Mouse (Mus musculus): ENCODE measurements around the gene Cyp2d11.
"Not testable (repeated sequence)": the region's sequence is repeated elsewhere in the genome, so short reads cannot be mapped to it uniquely, and the experiment has no call there.

The Cyp2d11 gene

DNA sequence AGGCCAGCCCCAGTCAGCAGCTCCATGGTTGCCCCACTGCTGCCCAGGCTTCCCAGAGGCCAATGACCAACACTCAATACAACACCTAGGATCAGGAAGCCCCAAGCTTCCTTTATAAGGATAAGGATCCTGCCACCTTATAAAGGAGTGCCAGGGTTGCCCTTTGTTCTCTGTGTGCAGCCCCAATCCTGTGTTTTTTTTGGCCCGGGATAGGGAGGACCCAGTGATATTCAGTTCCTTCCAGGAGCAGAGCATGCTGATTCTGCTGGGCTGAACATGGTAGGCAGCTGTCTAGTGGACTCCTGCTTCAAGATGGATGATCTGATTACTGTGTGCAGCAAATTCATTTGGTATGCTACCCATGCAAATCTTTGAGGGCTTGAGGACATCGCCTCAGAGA is at the start of gene Cyp2d11:
Gene Cyp2d11 (minus strand): TSS at position 101 of the 400 bp plus-strand sequence.
- DNase-seq (ENCODE audit: low spot score in 2 of 2) = not testable (repeated sequence)

DNA sequence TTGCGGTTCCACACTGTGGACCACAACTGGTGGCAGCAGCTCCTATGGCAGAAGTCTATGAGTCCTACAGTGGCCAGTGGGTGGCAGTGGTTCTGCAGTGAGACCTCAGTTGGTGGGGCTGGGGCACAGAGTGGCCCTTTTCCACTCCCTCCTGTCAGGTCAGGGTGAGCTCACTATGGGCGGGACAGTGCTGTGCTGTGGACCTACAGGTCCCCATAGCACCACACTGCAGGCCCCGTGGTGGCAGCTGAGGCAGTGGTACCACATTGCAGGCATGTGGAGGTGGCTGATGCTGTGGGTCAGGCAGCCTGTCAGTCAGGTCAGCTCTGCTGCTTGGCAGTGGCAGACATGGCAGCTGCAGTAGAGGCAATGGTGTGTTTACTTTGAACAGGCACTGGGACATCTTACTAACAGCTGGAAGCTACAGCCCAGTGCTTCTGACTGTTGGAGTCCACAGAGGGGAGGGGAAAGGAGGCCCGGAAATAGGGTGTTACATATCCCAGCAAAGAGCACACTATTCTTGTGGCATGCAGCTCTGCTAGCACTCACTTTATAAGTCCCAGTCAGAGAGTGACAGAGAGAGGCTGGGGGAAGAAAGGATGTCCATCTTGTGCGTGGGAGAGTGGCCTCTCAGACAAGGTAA is 44.3 kb upstream of the Cyp2d11 start:
- no peak for DNase-seq (ENCODE audit: low spot score in 2 of 2)

DNA sequence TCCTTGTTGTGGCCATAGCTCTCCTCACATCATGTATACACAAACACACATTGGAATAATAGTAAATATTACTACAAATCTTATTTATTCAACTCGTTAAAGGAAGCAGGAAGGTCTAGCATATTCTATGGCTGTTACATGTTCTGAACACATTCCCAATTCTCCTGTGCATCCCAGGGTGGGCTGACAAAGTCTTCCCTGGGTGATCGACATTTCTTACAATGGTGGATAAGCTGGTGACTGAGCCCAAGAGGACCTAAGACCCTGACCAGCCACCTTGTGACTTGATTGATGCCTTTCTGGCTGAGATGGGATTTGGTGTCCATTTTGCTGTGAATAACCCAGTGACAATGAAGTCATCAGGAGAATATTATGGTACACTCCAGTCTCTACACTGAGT is 41.8 kb upstream of the Cyp2d11 start:
- no peak for DNase-seq (ENCODE audit: low spot score in 2 of 2)

DNA sequence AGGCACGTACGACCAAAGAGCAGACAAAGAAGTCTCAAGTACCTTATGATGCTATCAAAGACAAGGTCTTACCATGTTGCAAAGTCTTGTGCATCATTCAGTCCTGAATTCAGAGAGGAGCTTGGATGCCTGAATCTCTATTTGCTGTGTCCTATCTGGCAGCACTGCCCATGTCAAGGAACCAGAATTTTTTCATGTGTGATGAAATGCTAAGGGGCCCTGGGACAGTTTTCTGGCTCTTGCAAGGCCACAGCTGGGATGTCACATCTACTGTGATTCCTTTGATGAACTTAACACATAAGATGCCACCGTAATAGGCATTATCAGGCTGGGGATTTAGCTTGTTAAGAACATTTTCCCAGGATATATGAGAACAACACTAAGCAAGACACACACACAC is 41.2 kb upstream of the Cyp2d11 start:
- DNase-seq (ENCODE audit: low spot score in 2 of 2) = no peak

DNA sequence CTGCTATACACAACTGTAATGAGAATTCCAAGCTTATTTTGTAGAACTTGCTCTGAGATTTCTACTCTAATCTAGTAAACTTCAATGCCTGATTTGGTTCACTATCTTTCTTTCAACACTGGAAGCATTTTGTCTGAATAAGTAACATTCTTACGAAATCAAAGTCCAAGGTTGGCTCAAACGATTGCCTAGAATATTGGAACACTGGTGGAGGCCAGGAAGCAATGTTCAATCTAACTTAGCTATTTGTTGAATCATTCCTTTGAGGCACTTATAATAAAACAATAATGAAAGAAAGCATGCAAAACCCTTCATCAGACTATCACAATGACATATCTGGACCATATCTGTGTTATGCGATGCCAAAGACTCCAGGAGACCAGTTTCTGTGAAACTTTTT is 40.7 kb upstream of the Cyp2d11 start:
- no peak for DNase-seq (ENCODE audit: low spot score in 2 of 2)

DNA sequence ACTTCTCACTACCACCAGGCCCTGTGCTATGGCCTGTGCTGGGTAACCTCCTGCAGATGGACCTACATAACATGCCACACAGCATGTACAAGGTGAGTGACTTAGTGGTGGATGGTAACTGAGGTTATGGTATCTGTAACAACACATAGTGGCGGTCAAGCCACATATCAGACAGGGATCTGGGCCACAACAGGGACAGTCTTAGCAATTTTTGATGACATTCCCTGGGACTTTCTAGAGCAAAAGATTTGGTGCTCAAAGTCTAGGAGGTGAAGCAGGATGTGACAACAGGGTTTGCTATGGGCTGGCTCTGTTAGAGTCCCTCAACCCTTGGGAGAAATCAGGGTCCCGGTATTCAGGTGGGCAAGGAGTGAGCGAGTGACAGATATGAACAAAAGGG is 39.8 kb upstream of the Cyp2d11 start:
- DNase-seq (ENCODE audit: low spot score in 2 of 2) = no peak

DNA sequence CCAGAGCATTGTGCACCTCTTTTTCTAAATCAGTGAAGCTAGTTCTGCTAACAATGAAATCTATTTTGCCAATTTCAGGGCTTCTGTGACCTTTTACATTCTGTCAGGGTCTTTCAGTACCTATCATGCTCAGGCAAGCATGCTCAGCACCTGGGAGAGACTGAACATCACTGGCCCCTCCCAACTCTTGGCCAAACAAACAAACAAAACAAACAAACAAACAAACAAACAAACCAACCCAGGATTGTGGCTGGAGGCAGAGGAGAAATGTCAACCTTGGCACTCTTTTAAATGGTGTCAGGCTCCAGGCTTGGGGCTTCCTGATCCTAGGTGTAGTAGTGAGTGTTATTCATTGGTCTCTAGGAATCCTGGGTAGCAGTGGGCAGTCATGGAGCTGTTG is 39.3 kb upstream of the Cyp2d11 start, which contains the start of gene Cyp2d9:
Gene Cyp2d9 (plus strand): TSS at position 301 of the 400 bp plus-strand sequence.
- DNase-seq (ENCODE audit: low spot score in 2 of 2) = no peak

DNA sequence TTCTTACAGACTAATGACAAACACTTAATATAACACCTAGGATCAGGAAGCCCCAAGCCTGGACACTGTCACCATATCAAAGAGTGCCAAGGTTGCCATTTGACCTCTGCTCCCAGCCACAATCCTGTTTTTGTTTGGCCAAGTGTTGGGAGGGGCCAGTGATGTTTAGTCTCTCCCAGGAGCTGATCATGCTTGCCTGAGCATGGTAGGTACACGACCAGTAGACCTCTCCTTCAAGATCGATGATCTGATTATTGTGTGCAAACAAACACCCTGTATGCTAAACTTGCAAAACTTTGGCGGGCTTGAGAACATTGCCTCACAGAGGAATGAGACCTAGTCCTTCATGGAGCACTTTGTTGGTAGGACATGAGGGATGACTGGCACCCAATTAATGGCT is 29.6 kb upstream of the Cyp2d11 start:
- DNase-seq (ENCODE audit: low spot score in 2 of 2) = no peak

DNA sequence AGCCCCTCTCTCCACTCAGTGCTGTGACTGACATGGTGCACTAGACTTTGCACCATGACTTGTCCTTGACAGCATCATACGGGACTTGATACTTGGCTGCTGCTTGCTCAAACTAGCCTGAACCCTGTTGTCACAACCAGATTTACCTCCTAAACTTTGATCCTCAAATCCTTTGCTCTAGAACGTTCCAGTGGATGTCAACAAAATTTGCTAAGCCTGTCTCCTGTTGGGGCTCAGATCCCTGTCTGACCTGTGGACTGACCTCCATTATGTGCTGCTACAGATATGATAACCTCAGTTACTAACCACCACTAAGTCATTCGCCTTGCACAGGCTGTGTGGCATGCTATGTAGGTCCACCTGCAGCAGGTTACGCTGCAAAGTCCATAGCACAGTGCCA is 29.1 kb upstream of the Cyp2d11 start:
- DNase-seq (ENCODE audit: low spot score in 2 of 2) = no peak

DNA sequence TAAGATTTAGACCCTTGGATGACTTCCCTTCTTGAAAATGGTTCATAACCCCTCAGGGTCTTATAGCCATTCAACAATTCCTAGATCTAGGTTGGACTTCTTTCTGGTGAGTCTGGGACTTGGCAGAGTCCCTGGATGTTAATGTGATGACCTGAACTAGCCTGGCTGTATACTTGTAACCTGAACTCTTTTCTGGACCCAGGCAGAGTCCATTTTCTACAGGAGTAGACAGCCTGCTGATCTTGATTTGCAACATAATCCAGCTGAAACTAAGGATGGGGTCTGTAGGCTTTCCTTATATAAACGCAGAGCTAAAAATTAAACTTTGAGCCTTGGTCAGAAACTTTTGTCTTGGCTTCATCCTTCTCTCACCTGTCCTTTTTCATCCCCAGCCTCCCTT is 24.8 kb upstream of the Cyp2d11 start:
- no peak for DNase-seq (ENCODE audit: low spot score in 2 of 2)

DNA sequence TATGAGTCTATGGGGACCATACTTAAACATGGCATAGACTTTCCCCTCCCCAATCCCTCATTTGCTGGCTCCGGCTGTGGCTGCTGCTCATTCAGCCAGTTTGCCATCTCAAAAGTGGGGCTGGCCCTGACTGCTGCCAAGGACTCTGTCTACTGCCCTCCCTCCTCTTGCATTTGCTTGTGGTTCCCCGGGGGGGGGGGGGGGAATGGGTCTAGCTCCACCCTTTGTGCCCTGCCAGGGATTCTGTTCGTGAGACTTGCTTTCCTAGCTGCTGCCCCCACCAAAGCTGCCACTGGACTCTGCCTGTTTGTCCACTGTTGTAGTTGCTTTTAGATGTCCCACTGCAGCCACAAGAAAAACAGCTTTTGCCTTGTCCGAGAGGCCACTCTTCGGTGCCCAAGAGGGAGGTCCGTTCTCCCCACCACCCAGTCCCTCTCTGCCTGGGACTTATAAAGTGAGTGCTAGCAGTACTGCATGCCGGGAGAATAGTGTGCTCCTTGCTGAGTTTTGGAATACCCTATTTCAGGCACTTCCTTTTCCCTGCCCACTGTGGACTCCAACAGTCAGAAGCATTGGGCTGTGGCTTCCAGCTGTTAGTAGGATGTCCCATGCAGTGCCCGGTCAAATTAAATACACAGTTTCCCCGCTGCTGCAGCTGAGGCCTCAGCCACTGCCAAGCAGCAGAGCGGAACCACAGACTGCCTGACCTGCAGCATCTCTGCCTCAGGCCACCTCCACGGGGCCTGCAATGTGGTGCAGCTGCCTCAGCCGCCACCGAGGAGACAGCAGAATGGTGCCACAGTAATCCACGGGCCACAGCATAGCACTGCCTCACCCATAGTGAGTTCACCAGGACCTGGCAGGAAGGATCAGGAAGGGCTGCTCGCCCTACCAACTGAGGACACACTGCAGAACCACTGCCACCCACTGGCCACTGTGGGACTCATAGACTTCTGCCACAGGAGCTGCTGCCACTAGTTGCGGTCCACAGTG is 23.3 kb upstream of the Cyp2d11 start:
- DNase-seq (ENCODE audit: low spot score in 2 of 2) = peak; percentile 28 to 50

DNA sequence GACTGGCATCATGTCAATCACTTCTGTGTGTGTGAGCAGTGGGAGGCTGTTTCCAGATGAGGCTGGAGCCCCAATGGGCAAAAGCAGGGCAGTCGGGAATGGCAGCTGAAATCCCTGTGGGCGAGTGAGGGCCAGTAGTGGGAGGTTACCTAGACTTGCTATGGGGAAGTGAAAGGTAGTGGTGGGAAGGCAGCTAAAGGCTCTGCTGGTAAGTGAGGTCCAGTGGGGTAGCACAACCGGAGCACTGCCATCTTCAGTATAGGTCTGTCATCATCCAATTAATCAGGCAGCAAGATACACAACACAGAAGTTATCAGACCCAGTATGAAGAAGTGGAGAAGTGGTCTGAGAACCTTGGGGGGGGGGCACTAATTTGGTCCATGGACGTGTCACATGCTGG is 13.7 kb upstream of the Cyp2d11 start:
- DNase-seq (ENCODE audit: low spot score in 2 of 2) = no peak

DNA sequence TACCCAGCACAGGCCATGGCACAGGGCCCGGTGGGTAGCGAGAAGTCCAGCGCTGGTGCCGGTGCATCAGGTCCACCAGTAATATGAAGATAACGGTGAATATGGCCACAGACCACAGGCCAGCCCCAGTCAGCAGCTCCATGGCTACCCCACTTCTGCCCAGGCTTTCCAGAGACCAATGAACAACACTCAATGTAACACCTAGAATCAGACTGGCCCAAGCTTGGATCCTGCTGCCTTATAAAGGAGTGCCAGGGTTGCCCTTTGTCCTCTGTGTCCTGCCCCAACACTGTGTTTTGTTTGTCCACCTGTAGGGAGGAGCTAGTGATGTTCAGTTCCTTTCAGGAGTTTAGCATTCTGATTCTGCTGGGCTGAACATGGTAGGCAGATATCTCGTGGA is 13.2 kb upstream of the Cyp2d11 start, which contains the start of gene Cyp2d10:
Gene Cyp2d10 (minus strand): TSS at position 215 of the 400 bp plus-strand sequence.
- DNase-seq (ENCODE audit: low spot score in 2 of 2) = no peak

DNA sequence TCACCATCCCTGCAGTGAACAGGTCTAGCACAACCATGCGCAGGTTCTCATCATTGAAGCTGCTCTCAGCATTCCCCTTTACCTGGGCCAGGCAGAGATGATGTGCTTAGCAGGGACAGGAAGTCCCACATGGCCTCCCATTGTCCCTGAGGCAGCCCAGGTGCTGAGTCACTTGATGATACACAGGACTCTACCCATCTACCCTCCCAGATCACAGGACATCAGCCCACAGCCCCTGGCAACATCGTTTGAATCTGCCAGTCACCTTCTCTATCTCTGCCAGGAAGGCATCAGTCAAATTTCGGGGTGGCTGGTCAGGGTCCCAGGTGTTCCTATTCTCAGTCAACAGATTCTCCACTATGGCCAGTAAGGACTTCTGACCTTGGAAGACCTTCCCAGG is 10.3 kb upstream of the Cyp2d11 start:
- no peak for DNase-seq (ENCODE audit: low spot score in 2 of 2)

DNA sequence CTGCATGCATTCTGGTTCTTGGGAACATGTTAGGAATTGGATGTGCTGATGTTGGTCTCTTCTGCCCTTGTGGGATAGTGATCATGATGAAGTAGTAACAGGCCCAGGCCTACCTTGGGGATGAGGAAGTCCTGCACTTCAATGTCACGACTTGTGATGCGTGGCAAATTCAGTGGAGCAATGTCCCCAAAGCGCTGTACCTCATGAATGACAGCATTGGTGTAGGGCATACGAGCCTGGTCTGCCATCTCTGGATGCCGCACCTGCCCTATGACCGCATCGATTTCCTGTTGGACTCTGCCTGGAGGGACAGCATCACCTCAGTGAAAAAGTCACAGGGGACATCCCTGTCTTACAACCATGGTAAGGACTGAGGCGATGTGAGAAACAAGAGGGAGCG is 9.8 kb upstream of the Cyp2d11 start:
- DNase-seq (ENCODE audit: low spot score in 2 of 2) = no peak

DNA sequence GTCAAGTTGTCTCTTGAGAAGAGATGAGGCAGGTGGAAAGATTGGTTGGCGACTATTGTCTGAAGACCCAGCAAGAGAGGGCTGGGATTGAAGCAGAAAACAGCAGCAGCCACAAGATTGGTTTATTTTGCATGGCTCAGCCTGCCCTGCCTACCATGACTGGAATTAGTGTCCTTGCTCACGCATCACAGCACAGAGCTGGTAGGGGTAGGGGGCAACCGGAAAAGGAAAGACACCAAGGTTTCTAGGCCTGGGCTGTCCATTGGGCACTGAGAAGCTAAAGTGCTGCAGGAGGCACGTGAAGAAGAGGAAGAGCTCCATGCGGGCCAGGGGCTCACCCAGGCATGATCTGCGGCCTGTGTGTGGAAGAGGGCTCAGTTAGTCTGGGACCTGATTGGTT is 8.9 kb upstream of the Cyp2d11 start:
- DNase-seq (ENCODE audit: low spot score in 2 of 2) = no peak

DNA sequence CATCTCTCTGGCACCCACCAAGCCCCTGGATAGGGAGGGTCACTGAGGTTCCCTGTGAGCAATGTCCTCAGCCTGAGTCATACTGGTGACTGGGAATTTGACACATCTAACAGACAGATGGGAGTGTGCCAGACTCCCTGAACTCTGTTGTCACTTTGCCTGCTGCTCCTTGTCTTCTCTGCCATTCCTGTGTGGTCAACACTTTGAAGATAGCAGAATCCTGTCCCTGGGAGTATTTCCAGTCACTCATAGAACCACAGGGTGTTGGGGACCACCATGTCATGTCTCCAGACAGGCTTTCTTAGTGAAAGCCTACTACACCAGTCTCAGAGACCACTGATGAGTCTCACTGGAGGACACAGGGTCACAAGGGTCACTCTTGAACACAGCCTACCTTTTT is 8.3 kb upstream of the Cyp2d11 start:
- no peak for DNase-seq (ENCODE audit: low spot score in 2 of 2)

DNA sequence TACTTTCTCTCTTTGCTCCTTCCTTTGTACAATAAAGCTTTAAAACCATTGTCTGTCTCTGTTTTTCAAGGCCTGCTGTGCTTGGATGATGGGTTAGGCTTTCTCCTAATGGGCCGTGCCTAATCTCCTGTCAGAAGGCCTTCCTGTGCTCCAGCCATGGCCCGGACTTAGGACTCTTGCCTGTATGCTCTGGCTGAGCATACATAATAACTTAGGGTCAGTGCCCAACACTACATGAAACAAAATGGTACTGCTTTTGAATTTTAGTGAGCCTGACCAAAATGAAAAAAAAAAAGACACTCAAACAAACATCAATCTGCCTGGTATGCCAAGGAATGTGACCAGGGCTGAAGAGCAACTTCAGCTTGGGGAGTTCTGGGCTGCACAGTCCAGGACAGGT is 7.7 kb upstream of the Cyp2d11 start:
- no peak for DNase-seq (ENCODE audit: low spot score in 2 of 2)

DNA sequence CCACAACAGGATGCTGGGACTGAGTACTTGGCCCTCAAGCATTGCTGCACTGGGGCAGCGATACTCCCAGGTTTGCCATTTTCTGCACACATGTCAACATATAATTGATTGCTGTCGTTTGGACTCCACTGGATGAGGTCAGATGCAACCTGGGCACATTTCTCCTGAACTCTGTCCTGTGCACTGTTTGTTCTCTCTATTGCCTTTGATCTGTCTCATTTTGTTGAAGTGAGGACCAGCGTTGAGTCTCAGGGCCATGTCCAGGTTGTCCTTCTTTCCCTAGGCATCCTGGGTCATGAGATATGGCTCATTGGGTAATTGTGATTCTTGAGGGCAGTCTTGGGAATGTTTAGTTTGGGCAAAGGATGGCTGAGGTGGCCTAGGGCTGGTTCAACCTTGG is 2.1 kb upstream of the Cyp2d11 start:
- DNase-seq (ENCODE audit: low spot score in 2 of 2) = not testable (repeated sequence)

DNA sequence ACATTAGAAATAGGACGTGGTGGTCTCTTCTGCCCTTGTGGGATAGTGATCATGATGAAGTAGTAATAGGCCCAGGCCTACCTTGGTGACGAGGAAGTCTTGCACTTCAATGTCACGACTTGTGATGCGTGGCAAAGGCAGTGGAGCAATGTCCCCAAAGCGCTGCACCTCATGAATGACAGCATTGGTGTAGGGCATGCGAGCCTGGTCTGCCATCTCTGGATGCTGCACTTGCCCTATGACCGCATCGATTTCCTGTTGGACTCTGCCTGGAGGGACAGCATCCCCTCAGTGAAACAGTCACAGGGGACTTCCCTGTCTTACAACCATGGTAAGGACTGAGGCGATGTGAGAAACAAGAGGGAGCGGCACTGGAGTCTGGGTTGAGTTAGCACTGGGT is 3.9 kb downstream of the Cyp2d11 start:
- DNase-seq (ENCODE audit: low spot score in 2 of 2) = not testable (repeated sequence)

DNA sequence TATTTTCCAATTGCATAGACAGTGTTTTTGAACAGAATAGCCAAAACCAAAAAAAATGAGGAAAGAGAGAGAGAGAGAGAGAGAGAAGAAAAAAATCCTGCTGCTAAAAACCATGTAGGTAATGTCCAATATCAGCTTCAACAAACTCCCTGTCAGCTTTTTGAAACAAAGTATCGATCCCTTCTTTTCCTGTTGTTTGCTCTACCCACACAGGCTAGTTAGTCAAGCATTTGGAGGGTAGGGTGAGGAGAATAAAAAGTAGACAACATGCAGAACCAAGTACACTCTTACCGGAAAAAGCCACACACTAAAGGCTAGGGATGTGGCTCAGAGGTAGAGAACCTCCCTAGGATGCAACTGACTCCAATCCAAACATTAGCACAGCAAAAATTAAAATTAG is 8.1 kb downstream of the Cyp2d11 start:
- no peak for DNase-seq (ENCODE audit: low spot score in 2 of 2)

DNA sequence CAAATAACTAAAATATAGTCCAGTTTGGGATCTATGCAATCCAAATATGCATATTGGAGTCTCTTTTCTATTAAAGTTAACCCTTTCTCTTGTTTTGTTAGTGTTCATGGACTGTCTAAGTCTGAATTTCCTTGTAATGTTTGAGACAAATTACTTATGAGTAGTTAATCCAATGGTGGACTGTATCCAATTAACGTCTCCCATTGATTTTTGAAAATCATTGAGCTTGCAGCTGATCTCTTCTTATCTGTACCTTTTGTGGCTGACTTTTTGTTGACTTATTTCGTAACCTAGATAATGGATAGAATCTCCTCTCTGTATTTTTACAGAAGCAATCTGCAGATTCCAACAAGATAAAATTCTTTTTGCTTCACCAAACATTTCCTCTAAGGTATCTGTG is 11.4 kb downstream of the Cyp2d11 start:
- DNase-seq (ENCODE audit: low spot score in 2 of 2) = no peak

DNA sequence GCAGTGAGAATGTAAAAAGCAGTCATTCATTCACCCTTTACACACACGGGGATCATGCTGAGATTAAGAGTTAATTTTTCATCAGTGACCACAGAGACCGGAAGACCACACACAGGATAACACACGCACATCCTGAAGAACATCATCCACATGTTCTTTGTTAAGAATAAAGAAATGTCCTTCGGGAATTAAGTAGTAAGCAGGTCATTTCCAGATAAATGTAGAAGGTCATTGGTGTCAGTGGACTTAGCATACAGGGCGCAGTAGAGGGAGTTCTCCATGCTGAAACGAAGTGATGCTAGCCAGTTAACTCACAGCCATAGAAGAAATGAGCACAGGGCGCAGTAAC is 13.1 kb downstream of the Cyp2d11 start:
- DNase-seq (ENCODE audit: low spot score in 2 of 2) = no peak
